Mouse (Mus musculus) liver, postnatal 0 days (tissue): ENCODE results near the gene Dctd.

ENCODE experiments used
- CTCF ChIP-seq: sonication (generic); IDR thresholded peaks from 2 replicates; pipeline ENCODE4 v1.5.1; 2016; ENCODE audit warnings: antibody characterized with exemption, low read depth
- EP300 ChIP-seq: IDR thresholded peaks from 2 replicates; pipeline ENCODE4 v1.6.1; 2016; ENCODE audit warnings: antibody characterized with exemption, low read depth, mild to moderate bottlenecking

DNA sequence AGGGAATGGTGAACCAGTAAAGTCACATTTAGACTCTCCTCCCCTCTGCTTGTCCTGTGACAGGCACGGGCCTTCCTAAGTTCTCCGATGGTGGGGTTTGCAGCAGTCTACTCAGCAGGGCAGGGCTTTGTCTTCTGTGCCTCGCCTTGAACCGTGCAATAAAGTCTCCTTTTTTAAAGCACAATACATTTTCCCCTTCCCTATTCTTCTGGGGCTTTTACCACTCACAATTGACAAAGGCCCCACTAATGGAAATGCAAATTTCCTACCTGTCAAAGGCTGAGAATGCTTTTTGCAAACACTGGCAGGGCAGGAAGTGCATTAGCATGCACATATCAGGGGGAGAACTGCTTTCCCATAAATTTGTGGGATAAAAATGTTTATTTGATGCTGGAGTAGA lies 80.1 kb downstream of the Dctd start:
- TF ChIP-seq CTCF, result no peak
- no peak for TF ChIP-seq EP300
